Mouse (Mus musculus) E14TG2a.4 (cell line): ENCODE results near the gene Adarb1.

Experiments used
- CTCF ChIP-seq: conservative IDR thresholded peaks from 2 replicates; pipeline ENCODE4 v1.5.1; 2014; ENCODE audit warnings: low read length
- POU5F1 ChIP-seq: IDR thresholded peaks from 2 replicates; pipeline ENCODE4 v1.6.1; 2014; ENCODE audit warnings: low read length, borderline replicate concordance

DNA sequence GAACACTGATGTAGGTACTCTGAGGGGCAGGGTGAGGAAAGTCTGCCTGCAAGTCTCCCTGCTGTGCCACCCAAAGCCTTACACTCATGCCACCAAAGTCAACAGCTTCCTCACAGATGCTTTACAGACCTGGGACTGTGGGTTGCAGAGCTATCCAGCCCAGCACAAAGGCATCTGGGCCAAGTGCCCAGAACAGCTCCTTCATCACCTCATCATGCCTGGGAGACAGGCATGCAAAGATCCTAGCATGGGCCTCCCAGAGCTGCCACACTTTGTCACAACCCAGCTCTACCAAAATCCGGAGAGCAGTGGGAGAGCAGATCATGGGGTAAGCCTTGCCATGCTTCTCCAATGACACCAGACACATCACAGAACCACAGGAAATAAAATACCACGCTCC, 57.6 kb downstream of the Adarb1 start:
- TF ChIP-seq CTCF (no peak), POU5F1 (no peak)
